Mouse (Mus musculus): ENCODE measurements around the gene Bms1. TPM values are rescaled to one million over a fixed set of nuclear protein-coding genes. Genes with fewer than 3 reads are reported as not detected.

Gene Bms1
- polyA plus RNA-seq, 1 experiment = 26.0 TPM

- no peak overlapping the region for H3K27ac ChIP-seq (ENCODE audit: insufficient read depth, low read depth, low read length)
- H3K4me3 ChIP-seq (ENCODE audit: insufficient read depth, low read length) = no peak overlapping the region
- H3K4me1 ChIP-seq (ENCODE audit: control insufficient read depth, insufficient read depth, low read length) = peaks cover 4% of the 10 kb centered on the region; the same call in 1 of the 2 replicates
- TF ChIP-seq CTCF (IDR thresholded peaks at IDR 0.05; ENCODE audit: low read depth, low read length) (no peak), POLR2A (IDR thresholded peaks at IDR 0.05; ENCODE audit: borderline replicate concordance, low read depth, low read length) (no peak)
Measured at GRCm38 (mm10) chr6:118406421-118406820, 12.9 kb downstream of the Bms1 start.

- Histone ChIP-seq H3K4me3 (ENCODE audit: insufficient read depth, low read length) (no peak overlapping the region), H3K4me1 (ENCODE audit: control insufficient read depth, insufficient read depth, low read length) (no peaks in the 10 kb centered on the region), H3K27ac (ENCODE audit: insufficient read depth, low read depth, low read length) (no peak overlapping the region)
- TF ChIP-seq CTCF (IDR thresholded peaks at IDR 0.05; ENCODE audit: low read depth, low read length) = no peak
- TF ChIP-seq POLR2A (IDR thresholded peaks at IDR 0.05; ENCODE audit: borderline replicate concordance, low read depth, low read length) = no peak
Measured at GRCm38 (mm10) chr6:118390746-118391145, 28.5 kb downstream of the Bms1 start.

- H3K27ac ChIP-seq (ENCODE audit: insufficient read depth, low read depth, low read length) = no peak overlapping the region
- H3K4me3 ChIP-seq (ENCODE audit: insufficient read depth, low read length) = no peak overlapping the region
- TF ChIP-seq CTCF (IDR thresholded peaks at IDR 0.05; ENCODE audit: low read depth, low read length) (no peak), POLR2A (IDR thresholded peaks at IDR 0.05; ENCODE audit: borderline replicate concordance, low read depth, low read length) (no peak)
- no peaks in the 10 kb centered on the region for H3K4me1 ChIP-seq (ENCODE audit: control insufficient read depth, insufficient read depth, low read length)
Measured at GRCm38 (mm10) chr6:118385962-118386361, 33.3 kb downstream of the Bms1 start.

GRCm38 (mm10) chr6:118381234-118381633 is 38.0 kb downstream of the Bms1 start:
- H3K4me1 ChIP-seq (ENCODE audit: control insufficient read depth, insufficient read depth, low read length) = peaks cover 2% of the 10 kb centered on the region; the same call in 1 of the 2 replicates
- no peak overlapping the region for H3K4me3 ChIP-seq (ENCODE audit: insufficient read depth, low read length)
- TF ChIP-seq POLR2A (IDR thresholded peaks at IDR 0.05; ENCODE audit: borderline replicate concordance, low read depth, low read length) (no peak), CTCF (IDR thresholded peaks at IDR 0.05; ENCODE audit: low read depth, low read length) (no peak)
- no peak overlapping the region for H3K27ac ChIP-seq (ENCODE audit: insufficient read depth, low read depth, low read length)

- H3K4me3 ChIP-seq (ENCODE audit: insufficient read depth, low read length) = no peak overlapping the region
- no peak for TF ChIP-seq POLR2A (IDR thresholded peaks at IDR 0.05; ENCODE audit: borderline replicate concordance, low read depth, low read length)
- no peak for TF ChIP-seq CTCF (IDR thresholded peaks at IDR 0.05; ENCODE audit: low read depth, low read length)
- peaks cover 2% of the 10 kb centered on the region; the same call in 1 of the 2 replicates for H3K4me1 ChIP-seq (ENCODE audit: control insufficient read depth, insufficient read depth, low read length)
- H3K27ac ChIP-seq (ENCODE audit: insufficient read depth, low read depth, low read length) = no peak overlapping the region
Measured at GRCm38 (mm10) chr6:118380630-118381029, 38.6 kb downstream of the Bms1 start.

- Histone ChIP-seq H3K4me1 (ENCODE audit: control insufficient read depth, insufficient read depth, low read length) (peaks cover 2% of the 10 kb centered on the region; the same call in 1 of the 2 replicates), H3K27ac (ENCODE audit: insufficient read depth, low read depth, low read length) (no peak overlapping the region), H3K4me3 (ENCODE audit: insufficient read depth, low read length) (no peak overlapping the region)
- TF ChIP-seq CTCF (IDR thresholded peaks at IDR 0.05; ENCODE audit: low read depth, low read length) (peak; percentile 99), POLR2A (IDR thresholded peaks at IDR 0.05; ENCODE audit: borderline replicate concordance, low read depth, low read length) (no peak)
Measured at GRCm38 (mm10) chr6:118379451-118380167, 39.7 kb downstream of the Bms1 start.

GRCm38 (mm10) chr6:118377611-118378010 is 41.7 kb downstream of the Bms1 start:
- peaks cover 2% of the 10 kb centered on the region; the same call in 1 of the 2 replicates for H3K4me1 ChIP-seq (ENCODE audit: control insufficient read depth, insufficient read depth, low read length)
- H3K27ac ChIP-seq (ENCODE audit: insufficient read depth, low read depth, low read length) = no peak overlapping the region
- H3K4me3 ChIP-seq (ENCODE audit: insufficient read depth, low read length) = no peak overlapping the region
- TF ChIP-seq CTCF (IDR thresholded peaks at IDR 0.05; ENCODE audit: low read depth, low read length) (no peak), POLR2A (IDR thresholded peaks at IDR 0.05; ENCODE audit: borderline replicate concordance, low read depth, low read length) (no peak)

- Histone ChIP-seq H3K4me1 (ENCODE audit: control insufficient read depth, insufficient read depth, low read length) (peaks cover 2% of the 10 kb centered on the region; the same call in 1 of the 2 replicates), H3K27ac (ENCODE audit: insufficient read depth, low read depth, low read length) (no peak overlapping the region)
- TF ChIP-seq POLR2A (IDR thresholded peaks at IDR 0.05; ENCODE audit: borderline replicate concordance, low read depth, low read length) = no peak
- TF ChIP-seq CTCF (IDR thresholded peaks at IDR 0.05; ENCODE audit: low read depth, low read length) = no peak
Measured at GRCm38 (mm10) chr6:118376023-118376422, 43.3 kb downstream of the Bms1 start.

GRCm38 (mm10) chr6:118375457-118375856 is 43.8 kb downstream of the Bms1 start:
- no peak overlapping the region for H3K27ac ChIP-seq (ENCODE audit: insufficient read depth, low read depth, low read length)
- TF ChIP-seq CTCF (IDR thresholded peaks at IDR 0.05; ENCODE audit: low read depth, low read length) = no peak
- no peak for TF ChIP-seq POLR2A (IDR thresholded peaks at IDR 0.05; ENCODE audit: borderline replicate concordance, low read depth, low read length)
- H3K4me3 ChIP-seq (ENCODE audit: insufficient read depth, low read length) = no peak overlapping the region
- peaks cover 2% of the 10 kb centered on the region; the same call in 1 of the 2 replicates for H3K4me1 ChIP-seq (ENCODE audit: control insufficient read depth, insufficient read depth, low read length)

More at GRCm38 (mm10) chr6:118376023-118376422, 43.3 kb downstream of the Bms1 start:
- H3K4me3 ChIP-seq (ENCODE audit: insufficient read depth, low read length) = no peak overlapping the region

- no peak overlapping the region for H3K4me3 ChIP-seq (ENCODE audit: insufficient read depth, low read length)
- H3K4me1 ChIP-seq (ENCODE audit: control insufficient read depth, insufficient read depth, low read length) = peaks cover 2% of the 10 kb centered on the region; the same call in 1 of the 2 replicates
- no peak overlapping the region for H3K27ac ChIP-seq (ENCODE audit: insufficient read depth, low read depth, low read length)
- no peak for TF ChIP-seq CTCF (IDR thresholded peaks at IDR 0.05; ENCODE audit: low read depth, low read length)
- no peak for TF ChIP-seq POLR2A (IDR thresholded peaks at IDR 0.05; ENCODE audit: borderline replicate concordance, low read depth, low read length)
Measured at GRCm38 (mm10) chr6:118375026-118375425, 44.2 kb downstream of the Bms1 start.

Data from bone marrow macrophage, adult 2 months (primary cell).